Mouse (Mus musculus) right cerebral cortex, postnatal 4 days (tissue): Measurements from ENCODE around the gene Olfr1145.

Source experiments
- DNase-seq: peaks from one replicate; pipeline ENCODE4 v3.0.0-alpha.2; 2022

The Olfr1145 gene

DNA sequence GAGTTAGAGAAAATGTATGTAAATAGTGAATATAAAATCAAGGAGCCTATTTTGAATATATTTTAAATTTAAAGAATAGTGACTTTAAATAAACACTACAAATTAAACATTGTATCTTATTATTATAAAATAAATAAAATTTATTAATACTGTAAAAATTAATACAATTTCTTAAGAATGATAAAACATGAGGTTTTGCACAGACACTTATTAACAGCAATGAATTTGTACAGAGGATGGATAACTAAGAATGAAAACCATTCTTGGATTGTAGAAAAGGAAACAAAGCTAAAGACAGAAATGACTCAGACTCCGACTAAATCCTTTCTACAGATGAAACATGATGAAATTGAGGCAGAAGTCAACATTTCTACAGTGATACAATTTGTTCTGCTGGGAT lies at the start of gene Olfr1145:
Olfr1145 (plus strand) TSS at position 301 of the 400 bp plus-strand sequence.
- DNase-seq, result no peak

DNA sequence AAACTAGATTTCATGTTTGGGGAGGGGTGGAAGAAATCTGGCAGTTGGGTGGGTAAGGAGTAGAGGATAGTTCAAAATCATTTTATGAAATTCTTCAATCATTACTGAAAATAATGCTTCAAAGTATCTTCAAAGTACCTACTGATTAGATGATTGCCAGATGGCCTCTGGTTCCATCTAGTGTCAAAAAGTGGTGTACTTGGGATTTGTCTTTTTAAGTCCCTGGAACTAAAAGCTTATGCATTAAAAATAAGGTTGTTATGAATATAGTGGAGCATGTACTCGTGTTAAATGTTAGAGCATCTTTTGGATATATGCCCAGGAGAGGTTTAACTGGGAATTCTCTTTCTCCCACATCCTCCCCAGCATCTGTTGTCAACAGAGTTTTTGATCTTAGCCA lies 33.5 kb upstream of the Olfr1145 start:
- no peak for DNase-seq

DNA sequence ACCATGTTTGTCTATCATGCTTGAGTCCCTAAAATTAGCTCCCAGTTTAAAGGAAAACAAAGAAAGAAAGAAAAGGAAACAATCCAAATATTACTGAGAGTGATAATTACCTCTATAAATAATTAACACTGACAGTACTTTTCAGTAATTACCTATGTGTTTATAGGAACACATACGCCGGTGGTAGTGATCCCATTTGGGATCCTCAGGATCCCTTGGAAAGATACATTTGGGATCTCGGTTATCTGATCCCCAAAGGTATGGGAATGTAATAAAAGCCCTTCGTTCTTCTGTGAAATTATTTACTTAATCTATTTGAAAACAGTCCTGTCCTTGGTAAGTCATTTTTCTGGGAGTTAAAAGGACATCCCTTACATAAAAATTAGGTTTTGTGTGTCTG lies 30.4 kb upstream of the Olfr1145 start, which contains the start of gene Olfr152:
Olfr152 (plus strand) TSS at position 301 of the 400 bp plus-strand sequence.
- no peak for DNase-seq

DNA sequence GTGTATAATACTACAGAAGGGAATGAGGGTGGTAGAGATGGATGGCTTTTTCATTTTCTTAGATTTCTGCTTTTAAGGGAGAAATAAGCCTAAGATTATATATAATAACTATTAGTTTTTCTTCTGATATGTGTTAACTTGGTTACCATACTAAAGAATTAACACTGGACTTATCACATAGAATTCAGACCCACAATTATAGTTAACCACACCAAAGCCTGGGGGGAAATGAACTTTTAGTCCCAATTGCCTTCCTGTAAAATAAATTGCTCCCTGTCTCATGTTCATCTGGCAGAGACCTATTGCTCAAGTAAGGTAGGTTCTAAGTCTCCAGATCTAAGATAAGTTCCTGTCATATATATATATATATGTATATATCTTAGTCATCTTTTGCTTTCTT lies 9.3 kb upstream of the Olfr1145 start, which contains the start of gene Olfr1143:
Olfr1143 (plus strand) TSS at position 301 of the 400 bp plus-strand sequence.
- no peak for DNase-seq

DNA sequence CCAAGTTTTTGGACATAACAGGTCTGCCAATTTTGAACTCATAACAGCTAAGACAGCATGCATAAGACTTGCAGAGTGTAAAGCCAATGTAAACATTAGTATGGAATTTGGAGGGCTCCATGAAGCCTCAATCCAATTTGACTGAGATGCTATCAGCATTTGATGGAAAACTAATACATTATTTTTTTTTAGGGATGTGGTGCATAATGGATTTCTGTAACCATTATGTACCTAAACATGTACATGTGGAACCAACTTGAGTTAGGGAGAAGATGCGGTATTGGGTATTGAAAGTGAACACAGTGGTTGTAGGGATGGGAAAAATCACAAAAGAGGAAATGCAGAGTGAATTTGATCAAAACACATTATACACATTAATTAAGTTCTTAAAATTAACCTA lies 20.6 kb downstream of the Olfr1145 start, which contains the start of gene Olfr1148:
Olfr1148 (plus strand) TSS at position 301 of the 400 bp plus-strand sequence.
- no peak for DNase-seq

DNA sequence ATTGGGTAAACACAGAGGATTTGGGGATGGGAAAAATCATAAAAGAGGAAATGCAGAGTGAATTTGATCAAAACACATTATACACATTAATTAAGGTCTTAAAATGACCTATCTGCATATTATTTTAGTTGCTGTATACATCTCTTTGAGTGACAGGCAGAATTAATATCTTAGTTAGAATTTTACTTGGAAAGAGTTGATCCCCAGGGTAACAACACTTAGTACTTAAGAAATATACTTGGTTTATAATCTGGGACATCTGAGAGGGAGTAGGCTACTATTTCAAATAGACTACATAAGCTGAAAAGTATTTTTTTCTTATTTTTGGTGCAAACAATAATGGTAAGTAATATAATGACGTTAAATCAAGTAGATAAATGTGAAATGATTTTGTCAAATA lies 34.1 kb downstream of the Olfr1145 start, which contains the start of gene Olfr1150-ps1:
Olfr1150-ps1 (plus strand) TSS at position 301 of the 400 bp plus-strand sequence.
- DNase-seq, result no peak

DNA sequence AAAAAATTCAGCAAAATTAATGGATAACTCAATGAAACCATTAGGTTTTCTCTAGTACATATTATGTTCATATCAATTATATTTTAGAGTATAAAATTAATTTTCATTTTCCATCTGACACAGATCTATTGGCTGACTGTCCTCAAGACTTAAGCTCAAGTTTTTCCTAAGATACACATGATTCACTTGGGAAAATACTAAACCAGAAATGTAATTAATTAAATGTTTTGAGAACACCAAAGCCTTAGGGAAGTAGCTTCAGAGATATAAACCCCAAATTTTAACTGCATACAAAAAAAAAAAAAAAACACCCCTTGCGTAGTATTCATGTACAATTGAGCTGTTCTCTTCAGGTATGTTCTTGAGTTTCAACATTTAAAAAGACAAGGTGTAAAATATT lies 45.9 kb downstream of the Olfr1145 start, which contains the start of gene Olfr1151:
Olfr1151 (plus strand) TSS at position 301 of the 400 bp plus-strand sequence.
- DNase-seq, result no peak
